Mouse (Mus musculus) brain, embryonic 14.5 days (tissue): ENCODE data around the gene Rif1. TPM values are rescaled to one million over a fixed set of nuclear protein-coding genes. Genes with fewer than 3 reads are reported as not detected.

Source experiments
- DNase-seq: peaks from one replicate; pipeline ENCODE4 v3.0.0-alpha.2; 2011; ENCODE audit warnings: low read depth
- CTCF ChIP-seq: fragments of 200-500 bp; IDR thresholded peaks from 2 replicates; pipeline ENCODE4 v1.5.1; 2012; ENCODE audit warnings: inconsistent platforms, mild to moderate bottlenecking, moderate library complexity, borderline replicate concordance; ENCODE audit not compliant: insufficient read depth, insufficient read length; ENCODE audit errors: extremely low read depth
- POLR2A ChIP-seq: fragments of 200-500 bp; IDR thresholded peaks from 2 replicates; pipeline ENCODE4 v1.6.1; 2012; ENCODE audit warnings: mild to moderate bottlenecking, inconsistent platforms, borderline replicate concordance; ENCODE audit not compliant: poor library complexity, insufficient read depth, insufficient read length, severe bottlenecking; ENCODE audit errors: extremely low read depth
- polyA plus RNA-seq: library from polyadenylated mRNA; depleted of rRNA; stranded (reverse); fragments of >200 nt; gene quantifications from 2 replicates; pipeline ENCODE4 v1.2.3, GENCODE M21; 2012; rRNA removed

Gene Rif1
- 18.1 and 20.2 TPM in 2 replicates for polyA plus RNA-seq

DNA sequence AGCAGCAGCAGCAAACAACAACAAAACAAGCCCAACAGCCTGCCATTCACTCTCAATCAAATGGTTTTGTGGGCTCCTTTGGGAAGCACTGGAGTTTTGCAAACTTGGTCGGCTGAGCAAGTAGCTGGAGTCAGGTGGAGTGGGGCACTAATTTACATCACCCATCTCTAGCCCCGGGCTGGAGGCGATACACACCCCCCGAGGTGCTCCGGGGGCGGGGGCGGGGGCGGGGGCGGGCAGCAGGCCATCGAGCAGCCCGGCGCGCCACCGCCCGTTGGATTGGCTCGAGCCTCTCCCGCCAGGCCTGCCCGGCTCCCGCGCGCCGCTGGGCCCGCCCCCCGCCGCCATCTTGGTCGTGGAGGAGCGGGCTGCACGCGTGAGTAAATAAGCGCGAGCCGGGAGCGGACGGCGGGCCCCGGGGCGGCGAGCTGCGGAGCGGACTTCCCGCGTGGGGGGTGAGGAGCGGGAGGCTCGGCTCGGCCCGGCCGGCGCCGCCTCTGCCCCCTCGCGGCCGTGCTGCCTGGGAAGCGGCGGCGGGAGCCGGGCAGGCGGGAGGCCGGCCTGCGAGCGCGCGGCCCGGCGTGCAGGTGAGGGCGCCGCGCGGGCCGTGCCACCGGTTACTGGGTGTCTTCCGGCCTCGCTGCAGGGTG is at the start of gene Rif1:
Gene Rif1, plus strand, starts transcription at position 342 of the 650 bp plus-strand sequence.
- peak; percentile 93 for DNase-seq
- TF ChIP-seq CTCF (no peak), POLR2A (peak; percentile 48; the same call in 1 of the 2 replicates)

DNA sequence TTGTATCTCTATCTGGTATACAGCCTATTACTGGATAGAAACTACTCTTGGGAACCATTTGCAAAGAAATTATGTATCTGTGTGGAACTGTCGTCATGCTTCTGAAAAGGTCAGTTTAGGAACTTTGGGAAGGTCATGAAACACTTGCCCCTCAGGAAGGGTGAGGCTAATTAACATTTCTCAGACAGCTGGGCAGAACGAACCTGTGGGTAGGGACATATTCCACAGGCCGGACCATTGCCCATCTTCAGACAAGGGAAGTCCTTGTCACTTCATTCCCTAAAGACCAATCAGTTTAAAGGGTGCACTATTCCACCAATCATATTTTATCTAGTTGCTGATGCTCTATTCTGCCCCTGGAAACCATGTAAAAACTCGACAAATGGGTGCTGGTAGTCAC is 45.6 kb upstream of the Rif1 start:
- DNase-seq: no peak
- TF ChIP-seq POLR2A: no peak
- TF ChIP-seq CTCF: no peak

DNA sequence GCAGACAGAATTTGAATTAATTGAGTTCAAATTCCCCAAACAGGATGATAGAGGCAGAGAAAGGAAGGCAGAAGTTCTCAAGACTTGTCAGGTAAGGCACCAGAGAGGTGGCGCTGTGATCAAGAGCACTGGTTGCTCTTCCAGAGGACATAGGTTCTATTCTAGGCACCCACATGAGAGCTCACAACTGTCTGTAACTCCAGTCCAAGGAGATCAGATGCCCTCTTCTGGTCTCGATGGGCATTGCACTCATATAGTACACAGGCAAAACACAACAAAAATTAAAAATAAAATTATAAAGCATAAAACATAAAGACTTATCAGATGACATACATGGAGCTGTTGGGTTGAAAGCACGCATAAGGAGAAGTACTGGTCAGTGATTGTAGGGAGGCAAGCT is 43.2 kb upstream of the Rif1 start:
- peak; percentile 10; the same call in 1 of the 2 replicates for TF ChIP-seq CTCF
- no peak for TF ChIP-seq POLR2A
- no peak for DNase-seq

DNA sequence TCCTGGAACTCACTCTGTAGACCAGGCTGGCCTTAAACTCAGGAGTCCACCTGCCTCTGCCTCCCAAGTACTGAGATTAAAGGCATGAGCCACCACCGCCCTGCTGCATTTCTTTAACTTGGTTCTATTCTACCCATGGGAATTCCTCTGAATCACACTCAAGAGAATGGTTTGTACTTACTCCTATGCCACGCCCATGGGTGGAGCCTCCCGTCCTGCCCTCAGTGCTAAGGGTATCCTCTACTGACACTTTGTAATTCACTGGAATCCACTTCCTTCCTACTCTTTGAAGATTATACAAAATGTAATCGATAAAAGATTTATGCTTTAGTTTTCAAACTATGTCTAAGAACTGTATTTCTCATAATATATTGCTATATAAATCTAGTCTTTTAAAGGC is 41.1 kb upstream of the Rif1 start:
- DNase-seq: no peak
- TF ChIP-seq CTCF: no peak
- no peak for TF ChIP-seq POLR2A

GRCm38 (mm10) chr2:52034601-52035000 is 38.0 kb upstream of the Rif1 start:
- no peak for TF ChIP-seq POLR2A
- no peak for TF ChIP-seq CTCF
- no peak for DNase-seq

GRCm38 (mm10) chr2:52035144-52035543 is 37.5 kb upstream of the Rif1 start:
- TF ChIP-seq POLR2A (no peak), CTCF (no peak)
- no peak for DNase-seq

DNA sequence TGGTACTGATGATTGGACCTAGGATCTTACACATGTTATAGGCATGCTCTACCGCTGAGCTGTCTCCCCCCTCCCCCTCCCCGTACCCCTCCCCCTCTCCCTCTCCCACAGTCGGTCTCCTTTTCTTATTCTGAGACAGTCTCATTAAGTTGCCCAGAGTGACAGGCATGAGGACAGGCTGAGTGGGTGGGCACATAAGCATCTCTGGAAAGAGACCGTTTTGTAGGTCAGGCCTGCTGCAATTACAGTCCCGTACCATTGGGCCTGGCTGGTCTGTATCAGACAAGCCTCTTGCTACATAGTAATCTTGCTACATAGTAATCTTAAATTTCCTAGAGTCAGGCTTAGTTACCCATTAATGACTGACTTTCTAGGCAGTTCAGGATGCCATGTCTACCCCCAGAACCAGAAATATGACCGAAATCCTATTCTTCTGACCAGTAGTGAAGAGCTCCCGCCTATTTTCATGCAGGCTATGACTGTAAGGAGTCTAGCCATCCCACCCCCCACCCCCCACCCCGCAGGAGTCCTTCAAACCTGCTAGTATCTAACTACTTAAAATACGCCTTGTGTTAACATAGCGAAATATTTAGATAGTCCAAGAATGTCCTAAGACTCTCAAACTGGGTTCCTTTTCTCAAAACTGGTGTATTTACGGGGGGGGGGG is 35.6 kb upstream of the Rif1 start:
- TF ChIP-seq CTCF: no peak
- TF ChIP-seq POLR2A: no peak
- DNase-seq: peak; percentile 56

DNA sequence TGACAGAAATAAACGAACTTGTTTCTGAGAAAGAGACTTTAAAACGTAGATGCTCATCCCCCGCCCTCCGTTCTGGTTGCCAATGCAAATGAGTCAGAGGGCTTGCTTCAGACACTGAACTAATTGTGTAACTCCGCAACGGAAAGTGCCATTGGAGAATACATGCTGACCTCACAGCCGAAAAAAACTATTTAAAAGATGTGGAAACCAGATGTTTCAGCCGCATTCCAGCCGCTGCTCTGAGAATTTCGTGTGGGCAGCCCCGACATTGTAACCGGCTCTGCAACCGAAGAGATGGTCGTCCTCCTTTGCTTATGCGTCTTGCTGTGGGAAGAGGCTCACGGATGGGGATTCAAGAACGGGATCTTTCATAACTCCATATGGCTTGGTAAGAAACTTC is 34.8 kb upstream of the Rif1 start, which contains the start of gene Tnfaip6:
Gene Tnfaip6, plus strand, starts transcription at position 128 of the 400 bp plus-strand sequence.
- TF ChIP-seq CTCF (no peak), POLR2A (no peak)
- peak; percentile 84 for DNase-seq

DNA sequence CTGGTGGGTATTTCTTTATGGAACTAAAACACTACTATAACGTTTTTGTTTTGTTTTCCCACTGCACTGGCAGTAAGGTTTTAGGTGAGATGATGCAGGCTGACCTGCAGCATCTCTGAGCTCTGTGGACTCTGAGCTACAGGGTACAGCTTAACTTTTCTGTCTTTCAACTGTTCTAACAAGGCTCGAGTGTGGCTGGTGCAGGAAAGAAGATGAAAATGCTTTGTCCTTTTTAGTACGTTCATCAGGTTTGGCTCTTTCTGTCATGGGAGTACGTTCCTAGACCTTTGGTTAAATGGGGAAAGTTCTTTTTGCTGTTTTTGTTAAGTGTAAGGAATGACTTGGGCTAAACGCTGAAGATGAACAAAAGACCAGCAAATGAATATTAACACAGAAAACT is 34.1 kb upstream of the Rif1 start:
- TF ChIP-seq CTCF (no peak), POLR2A (no peak)
- DNase-seq: peak; percentile 22

DNA sequence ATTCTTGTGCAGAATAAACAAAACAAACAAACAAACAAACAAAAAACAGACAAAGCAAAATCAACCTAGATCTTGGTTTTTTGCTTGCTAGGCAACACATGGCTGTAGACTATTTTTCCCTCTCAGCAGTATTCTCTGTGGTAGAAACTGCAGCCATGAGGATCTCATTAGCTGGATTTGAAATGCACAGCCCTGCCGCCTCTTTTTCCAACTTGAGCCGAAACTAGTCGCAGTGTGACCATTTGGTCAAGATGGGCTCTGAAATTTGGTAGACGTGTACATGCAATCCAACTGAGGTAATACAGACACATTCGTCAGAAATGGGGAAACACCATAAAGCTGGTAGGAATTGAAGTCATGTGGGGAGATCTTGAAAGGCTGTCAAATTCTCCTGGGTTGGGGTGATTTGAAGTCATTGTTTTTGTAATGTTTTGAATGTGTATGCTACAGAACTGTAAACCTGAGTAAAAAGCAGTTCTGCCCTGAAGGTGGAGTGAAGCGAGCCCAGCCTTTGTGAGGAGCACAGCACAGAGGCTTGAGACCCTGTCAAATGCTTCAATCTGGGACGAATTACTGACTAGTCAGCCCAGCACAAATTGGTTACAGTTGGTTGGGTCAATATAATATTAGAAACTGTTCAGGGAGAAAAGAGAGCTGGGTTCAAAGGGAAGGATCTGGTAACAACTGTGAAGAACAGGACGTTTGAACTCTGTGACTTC is 33.4 kb upstream of the Rif1 start:
- DNase-seq: peak; percentile 44

DNA sequence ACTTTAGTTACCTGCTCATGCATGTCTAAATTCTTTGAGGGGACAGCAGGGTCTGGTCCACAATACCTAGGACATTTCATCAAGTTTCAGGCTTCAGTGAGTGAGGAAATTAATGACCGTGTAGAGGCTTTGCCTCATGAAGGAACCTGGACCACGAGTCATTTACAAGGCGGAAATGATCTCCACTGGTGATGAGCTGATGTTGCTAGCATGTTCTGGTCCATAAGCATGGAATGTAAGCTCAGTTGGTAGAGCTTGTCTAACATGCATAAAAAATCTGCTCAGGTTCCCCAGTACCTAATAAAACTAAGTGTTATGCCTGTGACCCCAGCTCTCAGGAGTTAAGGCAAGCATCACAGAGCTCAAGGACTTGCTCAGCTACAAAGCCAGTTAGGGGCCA is 30.5 kb upstream of the Rif1 start:
- TF ChIP-seq CTCF (no peak), POLR2A (no peak)
- DNase-seq: no peak

More for the DNA sequence above, 33.4 kb upstream of the Rif1 start:
- TF ChIP-seq CTCF: no peak
- no peak for TF ChIP-seq POLR2A
